Mouse (Mus musculus) embryo, embryonic 9.5 days (tissue): ENCODE measurements around the gene Scrn1.

Experiments
- DNase-seq: peaks from one replicate; pipeline ENCODE4 v3.0.0-alpha.2; 2017; ENCODE audit errors: extremely low spot score

The Scrn1 gene

DNA sequence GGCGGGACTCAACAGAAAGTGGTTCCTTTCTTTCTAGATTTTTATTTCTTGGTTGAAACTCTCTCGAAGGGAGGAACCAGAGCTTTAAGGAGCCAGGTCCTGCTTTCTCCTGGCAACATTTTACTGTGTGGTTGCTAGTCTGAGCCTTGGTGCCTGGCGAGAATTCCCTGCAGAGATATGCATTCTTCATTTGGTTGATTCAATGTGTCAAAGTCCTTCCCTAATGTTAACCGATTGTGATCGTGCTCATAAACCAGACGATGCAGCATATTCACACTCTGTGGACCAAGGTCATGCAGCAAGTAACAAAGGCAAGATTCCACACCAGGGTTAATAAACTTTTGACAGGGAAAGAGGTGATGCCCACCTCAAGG is 244 bp upstream of the Scrn1 start:
- DNase-seq, result no peak

GRCm38 (mm10) chr6:54565012-54565411 is 1.3 kb downstream of the Scrn1 start:
- no peak for DNase-seq

DNA sequence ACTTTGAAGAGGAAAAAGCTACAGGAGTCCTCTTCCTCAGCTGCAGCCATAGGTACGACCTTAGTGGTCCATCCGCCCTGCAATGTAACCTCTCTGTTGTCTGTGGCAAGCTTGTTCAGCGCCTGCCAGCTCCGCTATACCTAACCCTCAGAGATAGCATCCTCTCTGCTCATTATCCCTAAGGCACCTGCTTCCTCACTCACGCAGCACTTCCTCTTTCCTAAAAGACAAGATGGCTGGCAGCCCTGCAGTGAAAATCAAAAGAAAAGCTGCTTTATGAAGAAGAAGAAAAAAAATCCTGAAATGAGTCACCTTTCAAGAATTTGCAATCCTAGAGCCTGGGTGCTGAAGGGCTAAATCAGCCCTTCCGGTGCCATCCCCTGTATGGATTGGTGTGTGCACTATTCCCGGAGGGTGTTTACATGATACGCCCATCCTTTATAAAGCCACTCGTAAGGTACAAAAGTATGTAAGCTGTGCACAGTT is 1.7 kb downstream of the Scrn1 start:
- DNase-seq, result no peak

DNA sequence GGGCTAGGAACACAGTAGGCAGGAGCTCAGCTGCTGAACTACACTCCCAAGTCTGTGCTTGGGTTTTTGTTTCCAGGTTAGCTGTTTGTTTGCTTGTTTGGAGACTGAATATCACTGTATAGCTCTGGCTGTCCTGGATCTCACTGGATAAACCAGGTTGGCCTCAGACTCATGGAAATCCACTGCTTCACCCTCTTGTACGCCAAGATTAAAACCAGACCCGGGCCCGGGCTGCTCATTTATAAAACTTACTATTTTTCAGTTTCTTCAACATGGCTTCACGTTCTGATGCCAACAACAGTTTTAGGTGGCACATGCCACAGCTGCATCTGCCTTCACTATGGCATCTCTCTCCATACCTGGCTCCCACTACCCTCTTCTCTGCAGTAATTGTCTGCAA is 2.7 kb downstream of the Scrn1 start:
- no peak for DNase-seq

GRCm38 (mm10) chr6:54562018-54562809 is 4.1 kb downstream of the Scrn1 start:
- no peak for DNase-seq

- no peak for DNase-seq
Measured at GRCm38 (mm10) chr6:54558466-54558865, 7.8 kb downstream of the Scrn1 start.

- DNase-seq, result no peak
Measured at GRCm38 (mm10) chr6:54557671-54558070, 8.6 kb downstream of the Scrn1 start.

DNA sequence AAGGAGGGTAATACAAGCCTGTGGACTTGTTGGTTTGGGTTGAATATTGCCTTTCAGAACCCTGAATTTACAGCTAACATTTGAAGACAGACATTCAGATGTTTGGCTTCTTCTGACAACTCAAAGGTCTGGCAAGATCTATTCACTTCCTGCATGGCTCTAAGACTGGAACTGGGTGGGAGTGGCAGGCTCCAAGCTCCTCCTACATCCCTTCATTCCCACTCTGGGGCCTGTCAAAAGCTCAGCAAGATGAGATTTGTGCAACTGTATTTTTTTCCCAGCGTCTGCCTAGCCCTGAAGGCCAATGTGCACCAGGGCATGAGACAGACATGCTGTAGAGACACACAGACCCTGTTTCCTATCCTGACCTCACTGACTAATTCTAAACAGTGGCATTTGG is 10.5 kb downstream of the Scrn1 start:
- no peak for DNase-seq

- peak; percentile 77 for DNase-seq
Measured at GRCm38 (mm10) chr6:54554341-54555110, 11.8 kb downstream of the Scrn1 start.

- DNase-seq, result no peak
Measured at GRCm38 (mm10) chr6:54553632-54554031, 12.7 kb downstream of the Scrn1 start.

- no peak for DNase-seq
Measured at GRCm38 (mm10) chr6:54552721-54553413, 13.4 kb downstream of the Scrn1 start.

- no peak for DNase-seq
Measured at GRCm38 (mm10) chr6:54550801-54551323, 15.4 kb downstream of the Scrn1 start.

DNA sequence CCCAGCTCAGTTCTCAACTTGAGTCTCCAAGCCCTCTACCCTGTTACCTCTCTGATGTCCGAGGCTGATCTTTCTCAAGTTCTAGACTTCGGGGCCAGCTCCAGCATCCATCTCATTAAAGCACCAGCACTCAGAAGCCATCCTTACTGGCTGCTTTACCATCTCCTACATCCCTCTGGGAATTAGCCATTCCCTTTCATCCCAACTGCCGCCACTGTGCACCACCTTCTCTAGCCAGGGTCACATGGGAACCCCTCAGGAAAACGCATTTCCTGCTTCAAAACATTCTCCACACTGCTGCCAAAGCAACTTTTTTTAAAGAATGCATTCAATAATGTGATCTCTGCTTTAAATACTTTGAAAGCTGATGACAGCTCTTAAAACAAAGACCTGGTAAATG is 17.0 kb downstream of the Scrn1 start:
- no peak for DNase-seq

GRCm38 (mm10) chr6:54548314-54549019 is 17.8 kb downstream of the Scrn1 start:
- no peak for DNase-seq

- no peak for DNase-seq
Measured at GRCm38 (mm10) chr6:54543646-54544045, 22.6 kb downstream of the Scrn1 start.

- no peak for DNase-seq
Measured at GRCm38 (mm10) chr6:54542836-54543235, 23.5 kb downstream of the Scrn1 start.

- no peak for DNase-seq
Measured at GRCm38 (mm10) chr6:54540252-54540887, 25.9 kb downstream of the Scrn1 start.

DNA sequence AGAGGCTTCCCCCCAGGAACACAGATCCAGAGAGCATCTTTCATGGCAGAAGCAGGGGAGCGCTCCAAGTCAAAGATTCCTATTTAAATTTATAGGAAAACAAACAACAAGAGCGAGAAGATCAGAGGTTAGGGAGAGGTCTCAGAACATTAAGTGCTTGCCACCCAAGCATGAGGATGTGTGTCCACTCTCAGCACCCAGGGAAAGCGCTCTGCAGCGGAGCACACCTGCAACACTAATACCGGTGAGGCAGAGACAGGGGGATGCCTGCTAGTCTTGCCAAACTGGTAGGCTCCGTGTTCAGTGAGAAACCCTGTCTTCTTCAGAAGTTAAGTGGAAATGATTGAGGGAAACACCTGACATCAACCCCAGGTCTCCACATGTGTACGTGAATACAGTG is 26.9 kb downstream of the Scrn1 start:
- DNase-seq, result no peak

GRCm38 (mm10) chr6:54538773-54539173 is 27.5 kb downstream of the Scrn1 start:
- peak; percentile 24 for DNase-seq

DNA sequence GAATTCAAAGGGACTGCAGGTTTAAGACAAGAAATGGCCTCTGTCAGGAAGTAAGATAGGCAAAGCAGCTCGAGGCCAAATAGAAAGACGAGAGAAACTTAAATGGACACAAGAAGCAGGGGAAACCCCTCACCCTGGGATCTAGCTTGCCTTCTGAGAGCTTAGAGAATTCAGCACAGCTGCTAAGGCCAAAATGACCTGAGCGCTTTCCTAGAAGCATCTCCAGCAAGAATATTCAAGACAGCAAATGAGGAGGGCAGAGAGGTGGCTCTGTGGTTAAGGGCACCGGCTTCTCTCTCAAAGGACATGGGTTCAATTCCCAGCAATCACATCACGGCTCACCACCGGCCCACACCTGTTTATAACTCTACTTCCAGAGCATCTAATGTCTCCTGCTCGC is 29.2 kb downstream of the Scrn1 start:
- DNase-seq, result no peak

- DNase-seq, result no peak
Measured at GRCm38 (mm10) chr6:54535485-54535884, 30.8 kb downstream of the Scrn1 start.
